Mouse (Mus musculus): ENCODE measurements around the gene Zbtb48. TPM values are rescaled to one million over a fixed set of nuclear protein-coding genes. Genes with fewer than 3 reads are reported as not detected.
"Not testable (repeated sequence)": the region's sequence is repeated elsewhere in the genome, so short reads cannot be mapped to it uniquely, and the experiment has no call there.

Gene Zbtb48
- polyA plus RNA-seq, 1 experiment from 2014 or later = 18.1 TPM

- H3K4me3 ChIP-seq (ENCODE audit: low read length); H3K27me3 ChIP-seq (replicated peaks; ENCODE audit: control insufficient read depth, insufficient read depth, low read length); H3K36me3 ChIP-seq (ENCODE audit: control insufficient read depth, insufficient read depth, low read length); ATAC-seq; H3K27ac ChIP-seq (ENCODE audit: low read depth, low read length); H3K4me2 ChIP-seq (ENCODE audit: low read length); H3K9me3 ChIP-seq (ENCODE audit: control insufficient read depth, low read length); H3K9ac ChIP-seq (ENCODE audit: low read depth, low read length): not testable (repeated sequence)
- 91% methylated on average over 6 of the region's 6 CpGs for WGBS
- H3K4me1 ChIP-seq (ENCODE audit: control insufficient read depth, insufficient read depth, low read depth, low read length) = peaks cover 12% of the 10 kb centered on the region
These were observed 9.0 kb upstream of the Zbtb48 start for GRCm38 (mm10) chr4:152036464-152036863.

- Histone ChIP-seq H3K4me3 (ENCODE audit: low read length) (no peak overlapping the region), H3K27me3 (replicated peaks; ENCODE audit: control insufficient read depth, insufficient read depth, low read length) (peaks cover 2% of the 10 kb centered on the region; the same call in 1 of the 2 replicates), H3K4me2 (ENCODE audit: low read length) (no peak overlapping the region), H3K27ac (ENCODE audit: low read depth, low read length) (no peak overlapping the region), H3K36me3 (ENCODE audit: control insufficient read depth, insufficient read depth, low read length) (no peaks in the 10 kb centered on the region), H3K9me3 (ENCODE audit: control insufficient read depth, low read length) (no peaks in the 10 kb centered on the region), H3K9ac (ENCODE audit: low read depth, low read length) (no peak overlapping the region), H3K4me1 (ENCODE audit: control insufficient read depth, insufficient read depth, low read depth, low read length) (peaks cover 19% of the 10 kb centered on the region)
- 89% methylated on average over 13 of the region's 13 CpGs for WGBS
- ATAC-seq = no peak
These were observed 5.5 kb upstream of the Zbtb48 start for GRCm38 (mm10) chr4:152032922-152033321.

- Histone ChIP-seq H3K4me3 (ENCODE audit: low read length) (no peak overlapping the region), H3K27me3 (replicated peaks; ENCODE audit: control insufficient read depth, insufficient read depth, low read length) (peaks cover 2% of the 10 kb centered on the region; the same call in 1 of the 2 replicates), H3K9me3 (ENCODE audit: control insufficient read depth, low read length) (no peaks in the 10 kb centered on the region), H3K27ac (ENCODE audit: low read depth, low read length) (no peak overlapping the region), H3K4me2 (ENCODE audit: low read length) (peak overlapping the region; percentile 36; the same call in 1 of the 2 replicates), H3K9ac (ENCODE audit: low read depth, low read length) (0 out of 2 replicates have a peak overlapping the region, but pooled peaks have one; percentile 5), H3K36me3 (ENCODE audit: control insufficient read depth, insufficient read depth, low read length) (no peaks in the 10 kb centered on the region), H3K4me1 (ENCODE audit: control insufficient read depth, insufficient read depth, low read depth, low read length) (peaks cover 39% of the 10 kb centered on the region)
- no peak for ATAC-seq
- 43% methylated on average over 4 of the region's 4 CpGs for WGBS
These were observed 2.5 kb upstream of the Zbtb48 start for GRCm38 (mm10) chr4:152029997-152030396.

GRCm38 (mm10) chr4:152029087-152029486, 1.6 kb upstream of the Zbtb48 start:
- H3K36me3 ChIP-seq (ENCODE audit: control insufficient read depth, insufficient read depth, low read length) = 0 out of 2 replicates have a peak, but pooled peaks cover 2% of the 10 kb centered on the region
- H3K27me3 ChIP-seq (replicated peaks; ENCODE audit: control insufficient read depth, insufficient read depth, low read length) = peaks cover 2% of the 10 kb centered on the region; the same call in 1 of the 2 replicates
- no peak for ATAC-seq
- peaks cover 45% of the 10 kb centered on the region for H3K4me1 ChIP-seq (ENCODE audit: control insufficient read depth, insufficient read depth, low read depth, low read length)
- no peaks in the 10 kb centered on the region for H3K9me3 ChIP-seq (ENCODE audit: control insufficient read depth, low read length)
- 36% methylated on average over 5 of the region's 5 CpGs for WGBS
- no peak overlapping the region for H3K27ac ChIP-seq (ENCODE audit: low read depth, low read length)
- no peak overlapping the region for H3K9ac ChIP-seq (ENCODE audit: low read depth, low read length)
- H3K4me3 ChIP-seq (ENCODE audit: low read length) = no peak overlapping the region
- peak overlapping the region; percentile 97 for H3K4me2 ChIP-seq (ENCODE audit: low read length)

- Histone ChIP-seq H3K9ac (ENCODE audit: low read depth, low read length) (peak overlapping the region; percentile 75), H3K27ac (ENCODE audit: low read depth, low read length) (no peak overlapping the region), H3K4me3 (ENCODE audit: low read length) (peak overlapping the region; percentile 75), H3K36me3 (ENCODE audit: control insufficient read depth, insufficient read depth, low read length) (0 out of 2 replicates have a peak, but pooled peaks cover 2% of the 10 kb centered on the region), H3K4me2 (ENCODE audit: low read length) (peak overlapping the region; percentile 97), H3K4me1 (ENCODE audit: control insufficient read depth, insufficient read depth, low read depth, low read length) (peaks cover 45% of the 10 kb centered on the region), H3K9me3 (ENCODE audit: control insufficient read depth, low read length) (no peaks in the 10 kb centered on the region), H3K27me3 (replicated peaks; ENCODE audit: control insufficient read depth, insufficient read depth, low read length) (peaks cover 2% of the 10 kb centered on the region; the same call in 1 of the 2 replicates)
- no peak for ATAC-seq
- 53% methylated on average over 15 of the region's 15 CpGs for WGBS
These were observed 985 bp upstream of the Zbtb48 start for GRCm38 (mm10) chr4:152028456-152028855.

GRCm38 (mm10) chr4:152026751-152027508, 541 bp downstream of the Zbtb48 start:
- Histone ChIP-seq H3K9ac (ENCODE audit: low read depth, low read length) (peak overlapping the region; percentile 75), H3K36me3 (ENCODE audit: control insufficient read depth, insufficient read depth, low read length) (peaks cover 5% of the 10 kb centered on the region; the same call in 1 of the 2 replicates), H3K27ac (ENCODE audit: low read depth, low read length) (peak overlapping the region; percentile 73), H3K27me3 (replicated peaks; ENCODE audit: control insufficient read depth, insufficient read depth, low read length) (0 out of 2 replicates have a peak, but pooled peaks cover under 1% of the 10 kb centered on the region), H3K9me3 (ENCODE audit: control insufficient read depth, low read length) (no peaks in the 10 kb centered on the region), H3K4me3 (ENCODE audit: low read length) (peak overlapping the region; percentile 75), H3K4me1 (ENCODE audit: control insufficient read depth, insufficient read depth, low read depth, low read length) (peaks cover 45% of the 10 kb centered on the region), H3K4me2 (ENCODE audit: low read length) (peak overlapping the region; percentile 97)
- WGBS = 5% methylated on average over 26 of the region's 41 CpGs
- peak; percentile 67 for ATAC-seq

GRCm38 (mm10) chr4:152024525-152024924, 2.9 kb downstream of the Zbtb48 start:
- Histone ChIP-seq H3K36me3 (ENCODE audit: control insufficient read depth, insufficient read depth, low read length) (peaks cover 24% of the 10 kb centered on the region), H3K4me3 (ENCODE audit: low read length) (no peak overlapping the region), H3K27me3 (replicated peaks; ENCODE audit: control insufficient read depth, insufficient read depth, low read length) (no peaks in the 10 kb centered on the region), H3K4me1 (ENCODE audit: control insufficient read depth, insufficient read depth, low read depth, low read length) (peaks cover 38% of the 10 kb centered on the region), H3K9ac (ENCODE audit: low read depth, low read length) (no peak overlapping the region), H3K27ac (ENCODE audit: low read depth, low read length) (no peak overlapping the region), H3K4me2 (ENCODE audit: low read length) (no peak overlapping the region), H3K9me3 (ENCODE audit: control insufficient read depth, low read length) (no peaks in the 10 kb centered on the region)
- WGBS = 92% methylated on average over 11 of the region's 11 CpGs
- no peak for ATAC-seq

GRCm38 (mm10) chr4:152022506-152022905, 5.0 kb downstream of the Zbtb48 start:
- Histone ChIP-seq H3K4me1 (ENCODE audit: control insufficient read depth, insufficient read depth, low read depth, low read length) (peaks cover 26% of the 10 kb centered on the region), H3K4me3 (ENCODE audit: low read length) (no peak overlapping the region), H3K27me3 (replicated peaks; ENCODE audit: control insufficient read depth, insufficient read depth, low read length) (no peaks in the 10 kb centered on the region), H3K9me3 (ENCODE audit: control insufficient read depth, low read length) (no peaks in the 10 kb centered on the region), H3K4me2 (ENCODE audit: low read length) (no peak overlapping the region), H3K36me3 (ENCODE audit: control insufficient read depth, insufficient read depth, low read length) (peaks cover 30% of the 10 kb centered on the region), H3K9ac (ENCODE audit: low read depth, low read length) (no peak overlapping the region), H3K27ac (ENCODE audit: low read depth, low read length) (no peak overlapping the region)
- WGBS = 94% methylated on average over 8 of the region's 8 CpGs
- ATAC-seq = no peak

GRCm38 (mm10) chr4:152021568-152022097, 5.8 kb downstream of the Zbtb48 start:
- no peak overlapping the region for H3K4me3 ChIP-seq (ENCODE audit: low read length)
- H3K36me3 ChIP-seq (ENCODE audit: control insufficient read depth, insufficient read depth, low read length) = peaks cover 30% of the 10 kb centered on the region
- ATAC-seq = no peak
- no peak overlapping the region for H3K9ac ChIP-seq (ENCODE audit: low read depth, low read length)
- no peak overlapping the region for H3K4me2 ChIP-seq (ENCODE audit: low read length)
- no peaks in the 10 kb centered on the region for H3K9me3 ChIP-seq (ENCODE audit: control insufficient read depth, low read length)
- peaks cover 22% of the 10 kb centered on the region for H3K4me1 ChIP-seq (ENCODE audit: control insufficient read depth, insufficient read depth, low read depth, low read length)
- no peak overlapping the region for H3K27ac ChIP-seq (ENCODE audit: low read depth, low read length)
- 75% methylated on average over 12 of the region's 12 CpGs for WGBS
- no peaks in the 10 kb centered on the region for H3K27me3 ChIP-seq (replicated peaks; ENCODE audit: control insufficient read depth, insufficient read depth, low read length)
